Mouse (Mus musculus) adrenal gland, postnatal 10 days (tissue): ENCODE measurements around the gene Tal1. TPM values are rescaled to one million over a fixed set of nuclear protein-coding genes. Genes with fewer than 3 reads are reported as not detected.

Source experiments
- DNase-seq: peaks from one replicate; pipeline ENCODE4 v3.0.0; 2021; ENCODE audit warnings: mixed read lengths
- total RNA-seq, 2 experiments: library from RNA; stranded (reverse); gene quantifications; 2 replicates each; pipeline ENCODE4 v1.2.3; 2021

The Tal1 gene
- total RNA-seq, 2 experiments from 2014 or later, result 5.4 to 7.7 TPM

GRCm38 (mm10) chr4:115071668-115072067 is 15.4 kb downstream of the Tal1 start:
- no peak for DNase-seq

- no peak for DNase-seq
Measured at GRCm38 (mm10) chr4:115074789-115075188, 18.6 kb downstream of the Tal1 start.

- peak; percentile 27 for DNase-seq
Measured at GRCm38 (mm10) chr4:115075204-115075915, 19.1 kb downstream of the Tal1 start.

GRCm38 (mm10) chr4:115078892-115079820 is 22.9 kb downstream of the Tal1 start:
- DNase-seq, result peak; percentile 25

GRCm38 (mm10) chr4:115079821-115080349 is 23.7 kb downstream of the Tal1 start:
- DNase-seq, result no peak

GRCm38 (mm10) chr4:115083031-115083430 is 26.8 kb downstream of the Tal1 start:
- DNase-seq, result no peak

GRCm38 (mm10) chr4:115085522-115086095 is 29.4 kb downstream of the Tal1 start:
- DNase-seq, result peak; percentile 71

- DNase-seq, result no peak
Measured at GRCm38 (mm10) chr4:115086257-115086656, 30.0 kb downstream of the Tal1 start.

GRCm38 (mm10) chr4:115086763-115087415 is 30.7 kb downstream of the Tal1 start:
- no peak for DNase-seq

GRCm38 (mm10) chr4:115088611-115089338 is 32.5 kb downstream of the Tal1 start, which contains the start of gene Pdzk1ip1:
TSS of gene Pdzk1ip1 (plus strand) at chr4:115088708.
- peak; percentile 5 for DNase-seq

- DNase-seq, result no peak
Measured at GRCm38 (mm10) chr4:115090592-115090991, 34.4 kb downstream of the Tal1 start.

GRCm38 (mm10) chr4:115091806-115092205 is 35.6 kb downstream of the Tal1 start:
- no peak for DNase-seq

GRCm38 (mm10) chr4:115093331-115093864 is 37.2 kb downstream of the Tal1 start:
- DNase-seq, result no peak

- no peak for DNase-seq
Measured at GRCm38 (mm10) chr4:115094056-115094455, 37.8 kb downstream of the Tal1 start.

- peak; percentile 41 for DNase-seq
Measured at GRCm38 (mm10) chr4:115095671-115096434, 39.6 kb downstream of the Tal1 start.

GRCm38 (mm10) chr4:115096435-115097145 is 40.4 kb downstream of the Tal1 start:
- no peak for DNase-seq

- peak; percentile 14 for DNase-seq
Measured at GRCm38 (mm10) chr4:115097146-115097496, 40.9 kb downstream of the Tal1 start.

GRCm38 (mm10) chr4:115101682-115102081 is 45.5 kb downstream of the Tal1 start:
- peak; percentile 65 for DNase-seq

GRCm38 (mm10) chr4:115103510-115103909 is 47.3 kb downstream of the Tal1 start:
- no peak for DNase-seq

GRCm38 (mm10) chr4:115111167-115111566 is 54.9 kb downstream of the Tal1 start:
- no peak for DNase-seq
